ENCODE assay signal across 8 mouse cellular contexts in the genomic region with DNA sequence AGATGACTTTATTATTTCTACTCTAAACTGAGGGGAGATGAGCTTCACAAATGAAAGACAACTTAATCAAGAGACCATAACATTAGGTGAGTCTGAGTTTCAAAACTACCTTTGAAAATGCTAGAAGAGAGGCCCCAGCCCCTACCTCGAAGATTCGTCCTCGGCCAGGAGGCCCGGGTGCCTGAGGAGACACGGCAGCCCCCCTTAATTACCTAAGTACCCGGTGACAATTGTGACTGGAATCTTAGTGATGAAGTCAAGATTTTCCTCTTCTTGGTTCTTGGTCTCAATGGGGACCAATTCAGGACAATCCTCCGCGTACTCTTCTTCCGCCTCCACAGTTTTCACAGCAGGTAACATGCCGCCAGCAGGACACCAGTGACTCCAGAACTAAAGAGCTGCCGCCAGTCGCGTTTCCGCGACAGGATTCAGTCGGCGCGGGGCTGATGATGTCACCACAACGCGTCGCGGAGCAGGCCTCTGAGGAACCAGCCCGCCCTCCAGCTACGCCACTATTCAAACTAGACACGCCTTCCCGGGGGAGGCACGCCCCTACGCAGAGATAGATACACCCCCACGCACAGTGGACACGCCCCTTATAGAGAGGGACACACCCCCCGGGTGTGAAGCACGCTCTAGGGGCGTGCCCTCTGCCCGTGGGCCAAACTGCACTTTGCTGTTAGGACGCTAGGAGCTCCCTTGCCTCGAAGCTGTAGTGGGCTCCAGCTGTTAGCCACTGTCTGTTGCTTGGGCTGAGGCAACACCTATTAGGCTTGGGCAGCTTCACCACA. TPM values are rescaled to one million over a fixed set of nuclear protein-coding genes. Genes with fewer than 3 reads are reported as not detected.
DNase-seq lines count a peak whose midpoint lies in the region; ATAC-seq and TF ChIP-seq lines count a peak whose summit lies in the region.

A gene (minus strand): TSS at position 439 of the 791 bp plus-strand sequence.

- peak; percentile 96 for TF ChIP-seq POLR2A in testis, adult 2 months (IDR thresholded peaks at IDR 0.05; ENCODE audit: control insufficient read depth, low read depth, low read length)

- peak within 1 kb of the TSS; percentile 64 for H3K9ac ChIP-seq in forebrain, embryonic 12.5 days
- peak within 1 kb of the TSS; percentile 74 for H3K9ac ChIP-seq in heart, postnatal 0 days (replicated peaks; ENCODE audit: low read depth, low read length)
- H3K9ac ChIP-seq in liver, embryonic 16.5 days (ENCODE audit: low read depth, low read length), result peak within 1 kb of the TSS; percentile 78
- peak within 1 kb of the TSS; percentile 78 for H3K9ac ChIP-seq in neural tube, embryonic 13.5 days

- under 1% methylated on average over 36 of the region's 36 CpGs for WGBS in forebrain, embryonic 12.5 days
- WGBS in heart, postnatal 0 days, result under 1% methylated on average over 36 of the region's 36 CpGs
- WGBS in liver, embryonic 16.5 days (ENCODE audit: insufficient replicate concordance), result under 1% methylated on average over 36 of the region's 36 CpGs
- under 1% methylated on average over 36 of the region's 36 CpGs for WGBS in neural tube, embryonic 13.5 days

- H3K4me1 ChIP-seq in E14TG2a.4 (replicated peaks; ENCODE audit: low read depth, low read length), result peaks cover 19% of the 10 kb centered on the region
- H3K4me1 ChIP-seq in forebrain, embryonic 12.5 days, result peaks cover 9% of the 10 kb centered on the region
- H3K4me1 ChIP-seq in heart, postnatal 0 days (ENCODE audit: control insufficient read depth, insufficient read depth), result peaks cover 4% of the 10 kb centered on the region; the same call in 1 of the 2 replicates
- H3K4me1 ChIP-seq in liver, embryonic 16.5 days (ENCODE audit: control insufficient read depth, low read depth, low read length), result peaks cover 8% of the 10 kb centered on the region
- H3K4me1 ChIP-seq in neural tube, embryonic 13.5 days (replicated peaks), result peaks cover 17% of the 10 kb centered on the region
- peaks cover 2% of the 10 kb centered on the region; the same call in 1 of the 2 replicates for H3K4me1 ChIP-seq in testis, adult 2 months (ENCODE audit: control insufficient read depth, insufficient read depth, low read length)

- H3K9me3 ChIP-seq in E14TG2a.4 (ENCODE audit: low read length), result no peaks in the 10 kb centered on the region
- H3K9me3 ChIP-seq in forebrain, embryonic 12.5 days, result no peaks in the 10 kb centered on the region
- no peaks in the 10 kb centered on the region for H3K9me3 ChIP-seq in heart, postnatal 0 days (replicated peaks; ENCODE audit: control insufficient read depth, low read length)
- H3K9me3 ChIP-seq in liver, embryonic 16.5 days (replicated peaks; ENCODE audit: control insufficient read depth, low read length), result no peaks in the 10 kb centered on the region
- H3K9me3 ChIP-seq in neural tube, embryonic 13.5 days, result no peaks in the 10 kb centered on the region

- H3K36me3 ChIP-seq in E14TG2a.4 (ENCODE audit: insufficient read depth, low read length), result no peaks in the 10 kb centered on the region
- peaks cover under 1% of the 10 kb centered on the region; the same call in 1 of the 2 replicates for H3K36me3 ChIP-seq in forebrain, embryonic 12.5 days (replicated peaks)
- H3K36me3 ChIP-seq in heart, postnatal 0 days (replicated peaks; ENCODE audit: control insufficient read depth, insufficient read depth, low read length), result peaks cover 3% of the 10 kb centered on the region; the same call in 1 of the 2 replicates
- H3K36me3 ChIP-seq in liver, embryonic 16.5 days (ENCODE audit: control insufficient read depth, insufficient read depth), result peaks cover under 1% of the 10 kb centered on the region; the same call in 1 of the 2 replicates
- peaks cover under 1% of the 10 kb centered on the region for H3K36me3 ChIP-seq in neural tube, embryonic 13.5 days
- H3K36me3 ChIP-seq in testis, adult 2 months (ENCODE audit: control insufficient read depth, insufficient read depth, low read length), result no peaks in the 10 kb centered on the region

- peak within 1 kb of the TSS; percentile 62 for H3K4me2 ChIP-seq in forebrain, embryonic 12.5 days
- H3K4me2 ChIP-seq in heart, postnatal 0 days (ENCODE audit: low read depth, low read length), result peak within 1 kb of the TSS; percentile 73
- peak within 1 kb of the TSS; percentile 69 for H3K4me2 ChIP-seq in liver, embryonic 16.5 days (ENCODE audit: low read depth, low read length)
- H3K4me2 ChIP-seq in neural tube, embryonic 13.5 days, result peak within 1 kb of the TSS; percentile 69

- no peak within 1 kb of the TSS for H3K27ac ChIP-seq in forebrain, embryonic 12.5 days
- H3K27ac ChIP-seq in heart, postnatal 0 days (ENCODE audit: low read depth), result peak within 1 kb of the TSS; percentile 58
- 0 out of 2 replicates have a peak within 1 kb of the TSS, but pooled peaks have one; percentile 47 for H3K27ac ChIP-seq in liver, embryonic 16.5 days (ENCODE audit: low read length)
- no peak within 1 kb of the TSS for H3K27ac ChIP-seq in neural tube, embryonic 13.5 days (replicated peaks)
- H3K27ac ChIP-seq in testis, adult 2 months (ENCODE audit: control insufficient read depth, insufficient read depth, low read depth, low read length), result peak within 1 kb of the TSS; percentile 86

- no peaks in the 10 kb centered on the region for H3K27me3 ChIP-seq in E14TG2a.4 (ENCODE audit: insufficient read depth, low read length)
- H3K27me3 ChIP-seq in forebrain, embryonic 12.5 days, result no peaks in the 10 kb centered on the region
- H3K27me3 ChIP-seq in heart, postnatal 0 days (ENCODE audit: control insufficient read depth, insufficient read depth, low read length), result no peaks in the 10 kb centered on the region
- H3K27me3 ChIP-seq in liver, embryonic 16.5 days (ENCODE audit: control insufficient read depth, insufficient read depth, low read depth, low read length), result no peaks in the 10 kb centered on the region
- no peaks in the 10 kb centered on the region for H3K27me3 ChIP-seq in neural tube, embryonic 13.5 days
- no peaks in the 10 kb centered on the region for H3K27me3 ChIP-seq in testis, adult 2 months (ENCODE audit: control insufficient read depth, insufficient read depth, low read length)

- H3K4me3 ChIP-seq in E14TG2a.4 (replicated peaks; ENCODE audit: low read length), result peak within 1 kb of the TSS; percentile 91
- peak within 1 kb of the TSS; percentile 64 for H3K4me3 ChIP-seq in forebrain, embryonic 12.5 days (replicated peaks)
- peak within 1 kb of the TSS; percentile 77 for H3K4me3 ChIP-seq in heart, postnatal 0 days (ENCODE audit: low read depth, low read length)
- H3K4me3 ChIP-seq in liver, embryonic 16.5 days (ENCODE audit: low read depth, low read length), result peak within 1 kb of the TSS; percentile 79
- H3K4me3 ChIP-seq in neural tube, embryonic 13.5 days, result peak within 1 kb of the TSS; percentile 64
- H3K4me3 ChIP-seq in testis, adult 2 months (ENCODE audit: control insufficient read depth, low read depth, low read length), result peak within 1 kb of the TSS; percentile 97

- TF ChIP-seq CTCF in E14TG2a.4 (conservative IDR thresholded peaks at IDR 0.05; ENCODE audit: low read length), result peak; percentile 82
- TF ChIP-seq CTCF in heart, postnatal 0 days (IDR thresholded peaks at IDR 0.05; ENCODE audit: low read depth), result peak; percentile 92
- TF ChIP-seq CTCF in testis, adult 2 months (IDR thresholded peaks at IDR 0.05; ENCODE audit: control insufficient read depth, insufficient read depth, insufficient replicate concordance, low read depth, low read length), result peak; percentile 88

- no peak for TF ChIP-seq EP300 in heart, postnatal 0 days (IDR thresholded peaks at IDR 0.05; ENCODE audit: low read depth)

- peak; percentile 100 for ATAC-seq in forebrain, embryonic 12.5 days (ENCODE audit: low FRiP score)
- peak; percentile 100 for ATAC-seq in heart, postnatal 0 days (ENCODE audit: insufficient read depth, low read depth)
- peak; percentile 100 for ATAC-seq in liver, embryonic 16.5 days (ENCODE audit: low read depth)
- ATAC-seq in neural tube, embryonic 13.5 days (ENCODE audit: low read depth), result peak; percentile 99

- peak; percentile 98 for DNase-seq in c-Kit-positive CD71-positive TER-119-positive erythroid progenitor cells, embryonic 14.5 days (ENCODE audit: low spot score)
- DNase-seq in heart, postnatal 0 days (ENCODE audit: low spot score), result peak; percentile 99
- peak; percentile 99 for DNase-seq in kidney, postnatal 4 days

RNA-seq across cellular contexts. Expression of the gene that starts here (rescaled TPM):
- polyA plus RNA-seq in forebrain, embryonic 12.5 days (2016; fragmentation: Nextera tagmentation; extraction: Ambion mirVana), result 23.5 and 24.2 TPM in 2 replicates
- total RNA-seq in heart, postnatal 0 days (2014; rRNA removed; ENCODE audit: low replicate concordance), result 6.3 and 18.1 TPM in 2 replicates
- 12.8 and 13.5 TPM in 2 replicates for polyA plus RNA-seq in heart, postnatal 0 days (2015; fragmentation: Nextera tagmentation; extraction: Ambion mirVana)
- polyA plus RNA-seq in liver, embryonic 16.5 days (2015; fragmentation: Nextera tagmentation; extraction: Ambion mirVana), result 6.8 and 8.3 TPM in 2 replicates
- 16.6 and 19.9 TPM in 2 replicates for polyA plus RNA-seq in neural tube, embryonic 13.5 days (2015; fragmentation: Nextera tagmentation; extraction: Ambion mirVana)
- 9.3 and 10.8 TPM in 2 replicates for polyA plus RNA-seq in testis, adult 2 months (2012; rRNA removed)

Comparison
In these comparisons a context has a peak if more than half of its experiments do, and no peak if none do; other contexts are left out.
1. H3K27ac ChIP-seq: peak in heart, postnatal 0 days (single experiment), liver, embryonic 16.5 days (single experiment) and testis, adult 2 months (single experiment); none in forebrain, embryonic 12.5 days (single experiment) and neural tube, embryonic 13.5 days (single experiment).
2. Peak in every context shown above with its lines, with median percentiles within 50 percentile points of each other: H3K4me3 ChIP-seq, CTCF ChIP-seq, DNase-seq, ATAC-seq, H3K4me2 ChIP-seq and H3K9ac ChIP-seq.